Mouse (Mus musculus) heart, postnatal 0 days (tissue): Measurements from ENCODE around the gene Thada.

Source experiments
- CTCF ChIP-seq: IDR thresholded peaks from 2 replicates; pipeline ENCODE4 v1.5.1; 2016; ENCODE audit warnings: antibody characterized with exemption, control low read depth, low read depth
- EP300 ChIP-seq: IDR thresholded peaks from 2 replicates; pipeline ENCODE4 v1.6.1; 2016; ENCODE audit warnings: antibody characterized with exemption, low read depth

- TF ChIP-seq EP300 = no peak
- no peak for TF ChIP-seq CTCF
Observed at GRCm38 (mm10) chr17:84207611-84208010, 258.4 kb downstream of the Thada start.
